Mouse (Mus musculus) MEL (cell line): ENCODE data around the gene Tmpo. TPM values are rescaled to one million over a fixed set of nuclear protein-coding genes. Genes with fewer than 3 reads are reported as not detected.
A peak's percentile ranks its signal among the peaks of the same experiment; 100 is the strongest.

Experiments used
- DNase-seq: peaks from one replicate; pipeline ENCODE4 v3.0.0; 2011; ENCODE audit warnings: low read depth, low spot score
- H3K27ac ChIP-seq: 2 replicates; pipeline ENCODE4 v1.5.1; 2012; ENCODE audit warnings: low read depth, mild to moderate bottlenecking, control low read depth, low read length, moderate library complexity; ENCODE audit not compliant: control insufficient read depth
- H3K27me3 ChIP-seq, 2 experiments: fragments of 150-350 bp in 1 of 2; sonication (generic) in 1 of 2; 2 replicates each; pipeline ENCODE4 v1.6.1; 2012; ENCODE audit warnings: low read length in 2 of 2, mild to moderate bottlenecking in 2 of 2, improper control_type of control experiment in 1 of 2, moderate library complexity in 1 of 2; ENCODE audit not compliant: insufficient read depth in 2 of 2, control insufficient read depth in 1 of 2
- H3K36me3 ChIP-seq, 2 experiments: 2 replicates each; pipeline ENCODE4 v1.6.1; 2012 to 2014; ENCODE audit warnings: low read length in 2 of 2, improper control_type of control experiment in 1 of 2, inconsistent platforms in 1 of 2, mild to moderate bottlenecking in 1 of 2; ENCODE audit not compliant: insufficient read depth in 2 of 2, control insufficient read depth in 1 of 2
- H3K4me1 ChIP-seq, 2 experiments: fragments of 150-350 bp in 1 of 2; sonication (generic) in 1 of 2; 2 replicates each; pipeline ENCODE4 v1.6.1; 2012; ENCODE audit warnings: low read length in 2 of 2, improper control_type of control experiment in 1 of 2, mild to moderate bottlenecking in 1 of 2; ENCODE audit not compliant: insufficient read depth in 2 of 2, control insufficient read depth in 1 of 2
- H3K4me3 ChIP-seq, 2 experiments: fragments of 150-350 bp in 1 of 2; sonication (generic) in 1 of 2; 2 replicates each; pipeline ENCODE4 v1.5.1; 2012; ENCODE audit warnings: low read depth in 2 of 2, low read length in 2 of 2, mild to moderate bottlenecking in 2 of 2, moderate library complexity in 2 of 2, control low read depth in 1 of 2, improper control_type of control experiment in 1 of 2; ENCODE audit not compliant: control insufficient read depth in 1 of 2, insufficient read depth in 1 of 2
- H3K79me2 ChIP-seq: 2 replicates; pipeline ENCODE4 v1.6.1; 2012; ENCODE audit warnings: mild to moderate bottlenecking, low read length, moderate library complexity; ENCODE audit not compliant: control insufficient read depth, poor library complexity, insufficient read depth
- H3K9ac ChIP-seq: 2 replicates; pipeline ENCODE4 v1.6.1; 2012; ENCODE audit warnings: low read depth, mild to moderate bottlenecking, control low read depth, low read length, moderate library complexity; ENCODE audit not compliant: control insufficient read depth, poor library complexity, severe bottlenecking
- H3K9me3 ChIP-seq: fragments of 150-350 bp; sonication (generic); replicated peaks from 2 replicates; pipeline ENCODE4 v1.6.1; 2012; ENCODE audit warnings: mild to moderate bottlenecking, low read length, improper control_type of control experiment, moderate library complexity; ENCODE audit not compliant: insufficient read depth
- BHLHE40 ChIP-seq: IDR thresholded peaks from 2 replicates; pipeline ENCODE4 v1.6.1; 2012; ENCODE audit warnings: low read depth, mild to moderate bottlenecking, inconsistent platforms, low read length, improper control_type of control experiment, borderline replicate concordance
- E2F4 ChIP-seq: IDR thresholded peaks from 2 replicates; pipeline ENCODE4 v1.6.1; 2011; ENCODE audit warnings: low read depth, low read length, improper control_type of control experiment, borderline replicate concordance
- ELF1 ChIP-seq: IDR thresholded peaks from 2 replicates; pipeline ENCODE4 v1.6.1; 2014; ENCODE audit warnings: low read depth, mild to moderate bottlenecking, inconsistent platforms, low read length, improper control_type of control experiment, moderate library complexity
- ETS1 ChIP-seq: IDR thresholded peaks from 2 replicates; pipeline ENCODE4 v1.6.1; 2012; ENCODE audit warnings: low read depth, mild to moderate bottlenecking, inconsistent platforms, low read length, improper control_type of control experiment, moderate library complexity
- GATA1 ChIP-seq: IDR thresholded peaks from 2 replicates; pipeline ENCODE4 v1.6.1; 2011; ENCODE audit warnings: low read depth, low read length, improper control_type of control experiment
- HCFC1 ChIP-seq: IDR thresholded peaks from 2 replicates; pipeline ENCODE4 v1.6.1; 2012; ENCODE audit warnings: low read depth, mild to moderate bottlenecking, inconsistent platforms, low read length, improper control_type of control experiment, moderate library complexity
- JUND ChIP-seq: IDR thresholded peaks from 2 replicates; pipeline ENCODE4 v1.6.1; 2011; ENCODE audit warnings: low read depth, mild to moderate bottlenecking, improper control_type of control experiment, low read length
- MAX ChIP-seq: IDR thresholded peaks from 2 replicates; pipeline ENCODE4 v1.6.1; 2011; ENCODE audit warnings: low read length, improper control_type of control experiment
- MYB ChIP-seq: IDR thresholded peaks from 2 replicates; pipeline ENCODE4 v1.6.1; 2011; ENCODE audit warnings: mild to moderate bottlenecking, low read depth, low read length, improper control_type of control experiment
- NELFE ChIP-seq: IDR thresholded peaks from 2 replicates; pipeline ENCODE4 v1.6.1; 2011; ENCODE audit warnings: low read depth, low read length, improper control_type of control experiment
- RCOR1 ChIP-seq: IDR thresholded peaks from 2 replicates; pipeline ENCODE4 v1.6.1; 2012; ENCODE audit warnings: low read depth, mild to moderate bottlenecking, inconsistent platforms, low read length, improper control_type of control experiment
- SIN3A ChIP-seq: IDR thresholded peaks from 2 replicates; pipeline ENCODE4 v1.6.1; 2012; ENCODE audit warnings: low read length, improper control_type of control experiment, inconsistent platforms
- TAL1 ChIP-seq: IDR thresholded peaks from 2 replicates; pipeline ENCODE4 v1.6.1; 2012; ENCODE audit warnings: mild to moderate bottlenecking, inconsistent platforms, low read length, moderate library complexity, mixed read lengths
- TBP ChIP-seq: IDR thresholded peaks from 2 replicates; pipeline ENCODE4 v1.8.0; 2011; ENCODE audit warnings: low read depth, low read length, improper control_type of control experiment
- UBTF ChIP-seq: IDR thresholded peaks from 2 replicates; pipeline ENCODE4 v1.6.1; 2012; ENCODE audit warnings: low read depth, mild to moderate bottlenecking, inconsistent platforms, low read length, improper control_type of control experiment, moderate library complexity, borderline replicate concordance; ENCODE audit not compliant: insufficient read depth
- USF2 ChIP-seq, 2 experiments: IDR thresholded peaks; 2 replicates each; pipeline ENCODE4 v1.6.1; 2011 to 2012; ENCODE audit warnings: improper control_type of control experiment in 2 of 2, low read length in 2 of 2, borderline replicate concordance in 1 of 2, inconsistent platforms in 1 of 2, low read depth in 1 of 2, mild to moderate bottlenecking in 1 of 2; ENCODE audit not compliant: insufficient read depth in 1 of 2
- ZMIZ1 ChIP-seq: IDR thresholded peaks from 2 replicates; pipeline ENCODE4 v1.6.1; 2012; ENCODE audit warnings: low read depth, mild to moderate bottlenecking, inconsistent platforms, low read length, improper control_type of control experiment, moderate library complexity
- ZNF384 ChIP-seq: IDR thresholded peaks from 2 replicates; pipeline ENCODE4 v1.6.1; 2012; ENCODE audit warnings: low read depth, mild to moderate bottlenecking, inconsistent platforms, low read length, improper control_type of control experiment
- polyA plus RNA-seq, 2 experiments: library from polyadenylated mRNA; stranded (reverse) in 1 of 2; unstranded in 1 of 2; fragments of >175 nt in 1 of 2; fragments of >200 nt in 1 of 2; gene quantifications; 2 replicates each; pipeline versions ENCODE4 v1.2.1 to v1.2.4; 2012; ENCODE audit warnings: low replicate concordance in 2 of 2, low read depth in 1 of 2; ENCODE audit not compliant: insufficient read length in 2 of 2, insufficient read depth in 1 of 2, missing spikeins in 1 of 2
- total RNA-seq: library from RNA; depleted of rRNA; stranded (reverse); fragments of 300-350 nt; gene quantifications from 2 replicates; pipeline ENCODE4 v1.2.3, GENCODE M21; 2012

The Tmpo gene
- total and polyA plus RNA-seq, 3 experiments: 211 to 219 (median 215) TPM

DNA sequence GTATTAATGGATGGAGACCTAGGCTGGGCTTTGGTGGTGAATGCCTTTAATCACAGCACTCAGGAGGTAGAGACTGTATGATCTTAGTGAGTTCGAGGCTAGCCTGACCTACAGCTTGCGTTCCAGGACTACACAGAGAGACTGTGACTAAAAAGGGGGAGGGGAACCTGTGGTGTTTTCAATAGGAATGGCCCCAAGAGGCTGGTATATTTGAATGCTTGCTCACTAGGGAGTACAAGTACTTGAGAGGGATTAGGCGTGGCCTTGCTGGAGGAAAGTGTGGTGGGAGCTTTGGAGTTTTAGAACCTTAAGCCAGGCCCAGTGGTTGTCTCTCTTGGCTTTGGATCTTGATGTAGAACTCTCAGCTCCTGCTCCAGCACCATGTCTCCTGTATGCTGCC, 50.3 kb downstream of the Tmpo start:
- peaks cover 0 to 10% of the 10 kb centered on the region in 2 experiments; a peak in 2 of 4 replicates for H3K36me3 ChIP-seq
- no peak overlapping the region for H3K9ac ChIP-seq
- no peak for TF ChIP-seq MAX
- TF ChIP-seq GATA1: no peak
- no peak for TF ChIP-seq JUND
- TF ChIP-seq BHLHE40: no peak
- no peak for TF ChIP-seq NELFE
- no peak for TF ChIP-seq SIN3A
- no peak for TF ChIP-seq UBTF
- TF ChIP-seq ZMIZ1: no peak
- TF ChIP-seq E2F4: no peak
- TF ChIP-seq MYB: no peak
- no peak for TF ChIP-seq USF2 (IDR thresholded peaks at IDR 0.05; ENCODE audit: borderline replicate concordance in 1 of 2, insufficient read depth in 1 of 2, low read depth in 1 of 2, low read length in 2 of 2)
- no peak for DNase-seq
- H3K27ac ChIP-seq: no peak overlapping the region
- no peak overlapping the region for H3K4me3 ChIP-seq
- H3K4me1 ChIP-seq: peaks cover 4 to 10% of the 10 kb centered on the region in 2 experiments; a peak in 3 of 4 replicates
- H3K27me3 ChIP-seq: no peaks in the 10 kb centered on the region
- no peaks in the 10 kb centered on the region for H3K9me3 ChIP-seq
- no peaks in the 10 kb centered on the region for H3K79me2 ChIP-seq

DNA sequence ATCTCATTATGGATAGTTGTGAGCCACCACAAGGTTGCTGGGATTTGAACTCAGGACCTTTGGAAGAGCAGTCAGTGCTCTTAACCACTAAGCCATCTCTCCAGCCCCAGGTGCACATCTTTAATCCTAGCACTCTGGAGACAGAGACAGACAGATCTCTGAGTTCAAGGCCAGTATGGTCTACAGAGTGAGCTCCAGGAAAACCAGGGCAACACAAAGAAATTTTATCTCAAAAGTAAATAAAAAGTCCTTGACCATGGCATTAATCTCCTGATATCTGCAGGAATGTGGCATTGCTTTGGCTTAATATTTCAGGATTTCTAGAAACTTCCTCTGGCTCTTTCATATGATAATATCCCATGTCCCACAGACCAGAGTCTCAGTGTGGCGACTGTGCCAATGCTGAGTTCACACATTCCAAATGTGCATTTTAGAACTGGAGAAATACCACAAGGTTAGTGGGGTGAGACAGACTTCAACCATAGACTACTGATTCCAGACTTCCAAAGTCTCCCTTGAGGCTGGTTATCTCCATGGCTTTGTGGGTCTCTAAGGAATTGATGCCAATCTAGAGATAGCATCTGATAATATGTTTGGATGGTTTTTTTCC, 52.5 kb downstream of the Tmpo start:
- H3K4me3 ChIP-seq: no peak overlapping the region
- peaks cover 4 to 10% of the 10 kb centered on the region in 2 experiments; a peak in 3 of 4 replicates for H3K4me1 ChIP-seq
- no peak for DNase-seq
- TF ChIP-seq TBP (peak; percentile 89), ZNF384 (no peak), ZMIZ1 (no peak), TAL1 (no peak)
- no peak overlapping the region for H3K9ac ChIP-seq
- no peak overlapping the region for H3K27ac ChIP-seq
- H3K9me3 ChIP-seq: no peaks in the 10 kb centered on the region
- no peaks in the 10 kb centered on the region for H3K27me3 ChIP-seq
- H3K36me3 ChIP-seq: peaks cover 0 to 10% of the 10 kb centered on the region in 2 experiments; a peak in 2 of 4 replicates
- H3K79me2 ChIP-seq: peaks cover 1% of the 10 kb centered on the region

DNA sequence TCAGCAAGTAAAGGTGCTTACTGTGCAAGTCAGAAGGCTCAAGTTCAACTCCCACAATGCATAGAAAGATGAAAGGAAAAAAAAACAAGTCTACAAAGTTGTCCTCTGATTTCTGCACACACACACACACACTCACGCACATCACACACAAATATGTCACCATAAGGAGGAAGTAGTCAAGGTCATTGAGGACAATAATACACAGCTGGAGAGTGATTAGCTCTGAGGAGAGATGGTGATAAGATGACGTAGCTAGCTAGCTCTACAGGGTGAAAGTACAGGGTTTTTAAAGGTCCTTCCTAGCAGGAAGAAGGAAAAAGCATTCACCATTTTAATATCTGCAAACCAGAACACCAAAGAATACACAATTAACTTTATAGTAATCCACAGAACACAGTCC, 53.7 kb downstream of the Tmpo start:
- H3K9me3 ChIP-seq: no peaks in the 10 kb centered on the region
- H3K4me3 ChIP-seq: no peak overlapping the region
- peaks cover 0 to 11% of the 10 kb centered on the region in 2 experiments; a peak in 2 of 4 replicates for H3K36me3 ChIP-seq
- peak; percentile 55 for DNase-seq
- no peaks in the 10 kb centered on the region for H3K27me3 ChIP-seq
- no peak overlapping the region for H3K27ac ChIP-seq
- H3K79me2 ChIP-seq: peaks cover 14% of the 10 kb centered on the region
- H3K4me1 ChIP-seq: peaks cover 4 to 10% of the 10 kb centered on the region in 2 experiments; a peak in 3 of 4 replicates
- no peak overlapping the region for H3K9ac ChIP-seq
- 0 out of 2 replicates have a peak, but pooled peaks have one; percentile 28 for TF ChIP-seq HCFC1
- TF ChIP-seq TAL1: no peak
- 0 out of 2 replicates have a peak, but pooled peaks have one; percentile 25 for TF ChIP-seq SIN3A
- TF ChIP-seq GATA1: peak; percentile 52
- TF ChIP-seq RCOR1: no peak
- TF ChIP-seq ZNF384: peak; percentile 53; the same call in 1 of the 2 replicates
- TF ChIP-seq BHLHE40: peak; percentile 9; the same call in 1 of the 2 replicates
- no peak for TF ChIP-seq ELF1
- peak; percentile 91 for TF ChIP-seq ETS1
